Comparison of ENCODE assay signal across 12 mouse cellular contexts in genomic region chr12:103100088-103100487, GRCm38 (mm10).
DNase-seq lines count a peak whose midpoint lies in the region; ATAC-seq and TF ChIP-seq lines count a peak whose summit lies in the region.
"Had no signal": no experiment of that assay in that cellular context is flagged by ENCODE, and none has a peak within 500 bp of the region (broad histone marks: within the 10 kb centered on the region; RNA-seq: fewer than 3 reads in every experiment).

No protein-coding gene starts in this region.

- peaks cover 37% of the 10 kb centered on the region for H3K36me3 ChIP-seq in forebrain, postnatal 0 days (ENCODE audit: insufficient read depth)
- peaks cover 16% of the 10 kb centered on the region for H3K36me3 ChIP-seq in forebrain, embryonic 13.5 days (ENCODE audit: poor library complexity, severe bottlenecking)
- H3K36me3 ChIP-seq in limb, embryonic 11.5 days (ENCODE audit: control insufficient read depth, insufficient read depth, low read length) = no peaks in the 10 kb centered on the region
- H3K36me3 ChIP-seq in limb, embryonic 10.5 days = no peaks in the 10 kb centered on the region
- no peaks in the 10 kb centered on the region for H3K36me3 ChIP-seq in forebrain, embryonic 11.5 days (ENCODE audit: control insufficient read depth, insufficient read depth, low read length)
- H3K36me3 ChIP-seq: embryonic facial prominence, embryonic 12.5 days; limb, embryonic 12.5 days had no signal

- no peak for TF ChIP-seq POLR2A in bone marrow, adult 2 months (IDR thresholded peaks at IDR 0.05; ENCODE audit: borderline replicate concordance, control insufficient read depth, low read depth, low read length)

- TF ChIP-seq CTCF in forebrain, postnatal 0 days (IDR thresholded peaks at IDR 0.05; ENCODE audit: low read depth) = peak; percentile 52
- peak; percentile 26; the same call in 1 of the 2 replicates for TF ChIP-seq CTCF in bone marrow, adult 2 months (IDR thresholded peaks at IDR 0.05; ENCODE audit: control insufficient read depth, insufficient read depth, low read length)

- H3K9ac ChIP-seq in forebrain, postnatal 0 days = no peak overlapping the region
- no peak overlapping the region for H3K9ac ChIP-seq in forebrain, embryonic 13.5 days
- no peak overlapping the region for H3K9ac ChIP-seq in limb, embryonic 11.5 days (ENCODE audit: low read length)
- H3K9ac ChIP-seq in forebrain, embryonic 11.5 days (ENCODE audit: low read length) = no peak overlapping the region
- H3K9ac ChIP-seq: embryonic facial prominence, embryonic 12.5 days; limb, embryonic 12.5 days had no signal

- no peak overlapping the region for H3K27ac ChIP-seq in forebrain, postnatal 0 days (ENCODE audit: low read depth, low read length)
- no peak overlapping the region for H3K27ac ChIP-seq in forebrain, embryonic 13.5 days
- no peak overlapping the region for H3K27ac ChIP-seq in limb, embryonic 11.5 days (replicated peaks; ENCODE audit: low read depth, low read length)
- no peak overlapping the region for H3K27ac ChIP-seq in limb, embryonic 10.5 days
- no peak overlapping the region for H3K27ac ChIP-seq in bone marrow, adult 2 months (ENCODE audit: control insufficient read depth, insufficient read depth, low read depth, low read length, poor library complexity)
- H3K27ac ChIP-seq in forebrain, embryonic 11.5 days (ENCODE audit: low read depth, low read length) = no peak overlapping the region
- H3K27ac ChIP-seq: embryonic facial prominence, embryonic 12.5 days; limb, embryonic 12.5 days had no signal

- 66% methylated on average over 5 of the region's 5 CpGs for WGBS in forebrain, postnatal 0 days
- 82% methylated on average over 5 of the region's 5 CpGs for WGBS in forebrain, embryonic 13.5 days
- 66% methylated on average over 5 of the region's 5 CpGs for WGBS in limb, embryonic 11.5 days
- WGBS in limb, embryonic 10.5 days = 76% methylated on average over 5 of the region's 5 CpGs
- 62% methylated on average over 5 of the region's 5 CpGs for WGBS in bone marrow, adult 2 months
- WGBS in forebrain, embryonic 11.5 days = 59% methylated on average over 5 of the region's 5 CpGs

- H3K9me3 ChIP-seq in forebrain, postnatal 0 days (ENCODE audit: low read length) = no peaks in the 10 kb centered on the region
- no peaks in the 10 kb centered on the region for H3K9me3 ChIP-seq in forebrain, embryonic 13.5 days (replicated peaks)
- H3K9me3 ChIP-seq in limb, embryonic 11.5 days (ENCODE audit: control insufficient read depth, low read length) = no peaks in the 10 kb centered on the region
- H3K9me3 ChIP-seq in limb, embryonic 10.5 days (replicated peaks) = no peaks in the 10 kb centered on the region
- H3K9me3 ChIP-seq in forebrain, embryonic 11.5 days (ENCODE audit: control insufficient read depth, low read length) = no peaks in the 10 kb centered on the region
- H3K9me3 ChIP-seq: embryonic facial prominence, embryonic 12.5 days; limb, embryonic 12.5 days; megakaryocyte, embryonic 14.5 days had no signal

- no peak overlapping the region for H3K4me3 ChIP-seq in forebrain, postnatal 0 days (ENCODE audit: low read depth, low read length)
- H3K4me3 ChIP-seq in forebrain, embryonic 13.5 days = no peak overlapping the region
- no peak overlapping the region for H3K4me3 ChIP-seq in limb, embryonic 11.5 days (ENCODE audit: low read depth, low read length)
- H3K4me3 ChIP-seq in limb, embryonic 10.5 days = no peak overlapping the region
- H3K4me3 ChIP-seq in bone marrow, adult 2 months (replicated peaks; ENCODE audit: control insufficient read depth, low read depth, low read length) = no peak overlapping the region
- no peak overlapping the region for H3K4me3 ChIP-seq in forebrain, embryonic 11.5 days (ENCODE audit: low read depth, low read length)
- H3K4me3 ChIP-seq: embryonic facial prominence, embryonic 12.5 days; limb, embryonic 12.5 days; megakaryocyte, embryonic 14.5 days had no signal

- H3K27me3 ChIP-seq in forebrain, postnatal 0 days (ENCODE audit: insufficient read depth, low read length) = no peaks in the 10 kb centered on the region
- H3K27me3 ChIP-seq in forebrain, embryonic 13.5 days = no peaks in the 10 kb centered on the region
- H3K27me3 ChIP-seq in limb, embryonic 11.5 days (ENCODE audit: control insufficient read depth, insufficient read depth, low read length) = no peaks in the 10 kb centered on the region
- H3K27me3 ChIP-seq in limb, embryonic 10.5 days (ENCODE audit: low read depth, poor library complexity, severe bottlenecking) = no peaks in the 10 kb centered on the region
- no peaks in the 10 kb centered on the region for H3K27me3 ChIP-seq in forebrain, embryonic 11.5 days (ENCODE audit: control insufficient read depth, insufficient read depth, low read length)
- H3K27me3 ChIP-seq: embryonic facial prominence, embryonic 12.5 days; limb, embryonic 12.5 days; megakaryocyte, embryonic 14.5 days had no signal

- DNase-seq in forebrain, postnatal 0 days = no peak
- DNase-seq in limb, embryonic 11.5 days (ENCODE audit: low spot score) = peak; percentile 29
- DNase-seq in limb, embryonic 10.5 days (ENCODE audit: low spot score) = no peak
- DNase-seq in A20 (ENCODE audit: low read depth, low spot score) = peak; percentile 30
- DNase-seq in B cell, adult 2 months = no peak
- DNase-seq in forebrain, embryonic 11.5 days (ENCODE audit: low spot score) = no peak
- DNase-seq: heart, postnatal 14 days had no signal

- H3K4me1 ChIP-seq in forebrain, postnatal 0 days (ENCODE audit: insufficient read depth) = no peaks in the 10 kb centered on the region
- no peaks in the 10 kb centered on the region for H3K4me1 ChIP-seq in forebrain, embryonic 13.5 days
- H3K4me1 ChIP-seq in limb, embryonic 11.5 days (ENCODE audit: control insufficient read depth, insufficient read depth, low read length) = no peaks in the 10 kb centered on the region
- peaks cover 6% of the 10 kb centered on the region for H3K4me1 ChIP-seq in limb, embryonic 10.5 days
- H3K4me1 ChIP-seq in bone marrow, adult 2 months (ENCODE audit: control insufficient read depth, insufficient read depth, low read length) = no peaks in the 10 kb centered on the region
- no peaks in the 10 kb centered on the region for H3K4me1 ChIP-seq in forebrain, embryonic 11.5 days (replicated peaks; ENCODE audit: control insufficient read depth, insufficient read depth, low read length)
- H3K4me1 ChIP-seq: embryonic facial prominence, embryonic 12.5 days; limb, embryonic 12.5 days had no signal

- H3K4me2 ChIP-seq in forebrain, postnatal 0 days (ENCODE audit: low read depth) = no peak overlapping the region
- no peak overlapping the region for H3K4me2 ChIP-seq in forebrain, embryonic 13.5 days
- no peak overlapping the region for H3K4me2 ChIP-seq in limb, embryonic 11.5 days (ENCODE audit: low read depth, severe bottlenecking)
- no peak overlapping the region for H3K4me2 ChIP-seq in forebrain, embryonic 11.5 days (ENCODE audit: low read depth, low read length, severe bottlenecking)
- H3K4me2 ChIP-seq: embryonic facial prominence, embryonic 12.5 days; limb, embryonic 12.5 days had no signal

- no peak for ATAC-seq in forebrain, postnatal 0 days
- ATAC-seq in forebrain, embryonic 13.5 days = no peak
- no peak for ATAC-seq in limb, embryonic 11.5 days (ENCODE audit: insufficient number of reproducible peaks, low FRiP score, low TSS enrichment, low read depth)
- no peak for ATAC-seq in forebrain, embryonic 11.5 days (replicated peaks; ENCODE audit: low FRiP score)

Comparison
In these comparisons a context has a peak if more than half of its experiments do, and no peak if none do; other contexts are left out.
1. DNase-seq: peak in limb, embryonic 11.5 days (single experiment) and A20 (single experiment); none in forebrain, postnatal 0 days (single experiment), limb, embryonic 10.5 days (single experiment), B cell, adult 2 months (0 of 2) and forebrain, embryonic 11.5 days (single experiment).